Mouse (Mus musculus) stomach, embryonic 16.5 days (tissue): ENCODE data around the gene Spag5. TPM values are rescaled to one million over a fixed set of nuclear protein-coding genes. Genes with fewer than 3 reads are reported as not detected.
A peak's percentile ranks its signal among the peaks of the same experiment; 100 is the strongest.

Source experiments
- ATAC-seq: fragments of 200-750 bp; cut with Nextera tagmentation; 2 replicates; pipeline ENCODE4 v1.8.0; 2017; ENCODE audit warnings: moderate number of reproducible peaks, moderate TSS enrichment; ENCODE audit not compliant: insufficient read depth, low FRiP score
- H3K27ac ChIP-seq: fragments of 300-500 bp; sonication (generic); 2 replicates; pipeline ENCODE4 v1.5.1; 2014; ENCODE audit warnings: low read length
- H3K27me3 ChIP-seq: fragments of 300-500 bp; sonication (generic); 2 replicates; pipeline ENCODE4 v1.6.1; 2014; ENCODE audit warnings: low read length, control low read depth, mixed read lengths; ENCODE audit not compliant: control insufficient read depth, insufficient read depth
- H3K36me3 ChIP-seq: fragments of 300-500 bp; sonication (generic); 2 replicates; pipeline ENCODE4 v1.6.1; 2014; ENCODE audit warnings: low read length; ENCODE audit not compliant: control insufficient read depth, insufficient read depth
- H3K4me1 ChIP-seq: fragments of 300-500 bp; sonication (generic); 2 replicates; pipeline ENCODE4 v1.6.1; 2014; ENCODE audit warnings: low read length, control low read depth, mixed read lengths; ENCODE audit not compliant: control insufficient read depth, insufficient read depth
- H3K4me2 ChIP-seq: fragments of 300-500 bp; sonication (generic); 2 replicates; pipeline ENCODE4 v1.6.1; 2014; ENCODE audit warnings: low read depth, low read length, mixed read lengths
- H3K4me3 ChIP-seq: fragments of 300-500 bp; sonication (generic); replicated peaks from 2 replicates; pipeline ENCODE4 v1.5.1; 2014; ENCODE audit warnings: mild to moderate bottlenecking, low read length
- H3K9ac ChIP-seq: fragments of 300-500 bp; sonication (generic); 2 replicates; pipeline ENCODE4 v1.6.1; 2014; ENCODE audit warnings: low read length
- H3K9me3 ChIP-seq: fragments of 300-500 bp; sonication (generic); replicated peaks from 2 replicates; pipeline ENCODE4 v1.6.1; 2016; ENCODE audit warnings: low read length, control low read depth; ENCODE audit not compliant: control insufficient read depth
- WGBS: fragments of 180-500 bp; shearing (Covaris S2); extraction: QIAGEN DNeasy Blood & Tissue Kit; methylation state at CpG from one replicate; pipeline ENCODE4 v1.1.7; 2014; 5-methylcytosine and 5-hydroxymethylcytosine counted together
- polyA plus RNA-seq: library from polyadenylated mRNA; unstranded; fragments of >200 nt; fragmentation: Nextera tagmentation; extraction: Ambion mirVana; gene quantifications from 2 replicates; pipeline ENCODE4 v1.2.1, GENCODE M21; 2015

Gene Spag5
- polyA plus RNA-seq, 1 experiment from 2014 or later = 28.9 TPM

DNA sequence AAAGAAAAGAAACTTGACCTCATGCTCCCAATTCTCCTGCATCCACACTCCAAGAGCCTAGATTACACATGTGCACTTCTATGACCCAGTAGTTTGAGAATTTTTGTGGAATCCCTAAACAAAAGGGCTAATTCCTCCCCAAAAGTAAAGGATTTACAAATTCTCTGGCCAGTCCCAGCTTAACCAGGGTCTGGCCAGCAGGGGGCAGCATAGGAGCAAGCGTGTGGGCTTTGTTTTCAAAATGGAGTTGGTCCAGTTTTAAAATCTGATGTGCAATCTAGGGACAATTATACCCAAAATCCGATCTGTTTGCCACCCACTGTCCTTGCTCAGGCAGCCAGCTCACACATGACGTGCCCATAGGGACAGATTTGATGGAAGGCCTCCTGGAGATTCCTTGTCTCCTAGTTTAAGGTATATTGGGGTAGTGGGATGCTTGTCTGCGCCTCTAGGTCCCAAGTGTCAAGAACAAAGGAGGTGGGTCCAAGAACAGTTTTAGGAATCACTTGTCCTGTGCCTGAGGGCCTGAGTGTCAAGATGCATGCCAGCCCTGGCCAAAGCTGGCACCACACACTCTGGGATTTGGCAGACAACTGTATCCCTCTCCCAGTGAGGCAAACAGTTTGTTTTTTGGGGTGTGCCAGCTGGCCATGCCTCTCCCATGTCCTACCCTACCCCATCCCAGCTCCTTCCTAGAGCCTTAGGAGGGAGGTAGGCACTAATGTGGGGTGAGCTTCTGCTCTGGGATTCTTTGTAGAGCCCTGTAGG lies 54.3 kb downstream of the Spag5 start:
- Histone ChIP-seq H3K4me3 (no peak overlapping the region), H3K4me1 (0 out of 2 replicates have a peak, but pooled peaks cover under 1% of the 10 kb centered on the region), H3K36me3 (no peaks in the 10 kb centered on the region), H3K9ac (no peak overlapping the region), H3K9me3 (no peaks in the 10 kb centered on the region), H3K27ac (no peak overlapping the region), H3K4me2 (no peak overlapping the region), H3K27me3 (no peaks in the 10 kb centered on the region)
- ATAC-seq = no peak
- 38% methylated on average over 4 of the region's 4 CpGs for WGBS

- H3K9me3 ChIP-seq = no peaks in the 10 kb centered on the region
- H3K4me2 ChIP-seq = no peak overlapping the region
- no peak overlapping the region for H3K27ac ChIP-seq
- no peaks in the 10 kb centered on the region for H3K27me3 ChIP-seq
- no peak for ATAC-seq
- H3K36me3 ChIP-seq = no peaks in the 10 kb centered on the region
- 0 out of 2 replicates have a peak, but pooled peaks cover 3% of the 10 kb centered on the region for H3K4me1 ChIP-seq
- H3K4me3 ChIP-seq = no peak overlapping the region
- 17% methylated on average over 22 of the region's 22 CpGs for WGBS
- H3K9ac ChIP-seq = no peak overlapping the region
Measured at GRCm38 (mm10) chr11:78358330-78359007, 57.1 kb downstream of the Spag5 start.

GRCm38 (mm10) chr11:78360125-78360788 lies 58.9 kb downstream of the Spag5 start:
- Histone ChIP-seq H3K4me2 (peak overlapping the region; percentile 51), H3K27me3 (no peaks in the 10 kb centered on the region), H3K9ac (peak overlapping the region; percentile 23; the same call in 1 of the 2 replicates), H3K4me3 (peak overlapping the region; percentile 41), H3K36me3 (no peaks in the 10 kb centered on the region), H3K27ac (no peak overlapping the region), H3K4me1 (peaks cover 3% of the 10 kb centered on the region; the same call in 1 of the 2 replicates), H3K9me3 (no peaks in the 10 kb centered on the region)
- 11% methylated on average over 13 of the region's 13 CpGs for WGBS
- ATAC-seq = peak; percentile 60

DNA sequence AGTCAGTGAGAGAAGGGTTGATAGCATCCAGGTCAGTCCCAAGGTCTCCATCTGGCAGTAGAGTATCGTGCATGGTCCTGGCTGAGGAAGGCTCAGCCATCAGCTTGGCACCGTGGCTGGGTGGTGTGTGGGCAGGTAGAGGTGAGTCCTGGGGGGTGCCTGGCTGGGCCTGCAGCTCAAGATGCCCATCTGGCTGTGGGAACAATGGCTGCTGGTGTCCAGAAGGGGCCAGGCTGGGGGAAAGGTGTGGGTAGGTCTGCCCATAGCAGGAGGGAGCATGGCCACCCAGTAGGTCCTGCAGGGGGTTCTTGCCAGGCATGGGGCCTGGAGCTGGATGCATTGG lies 59.4 kb downstream of the Spag5 start:
- H3K36me3 ChIP-seq = no peaks in the 10 kb centered on the region
- H3K27ac ChIP-seq = no peak overlapping the region
- peak overlapping the region; percentile 23; the same call in 1 of the 2 replicates for H3K9ac ChIP-seq
- 45% methylated on average over 2 of the region's 2 CpGs for whole genome bisulfite sequencing
- H3K4me1 ChIP-seq = peaks cover 3% of the 10 kb centered on the region; the same call in 1 of the 2 replicates
- no peak for ATAC-seq
- H3K27me3 ChIP-seq = no peaks in the 10 kb centered on the region
- H3K4me3 ChIP-seq = no peak overlapping the region
- H3K9me3 ChIP-seq = no peaks in the 10 kb centered on the region
- no peak overlapping the region for H3K4me2 ChIP-seq

- H3K9me3 ChIP-seq = no peaks in the 10 kb centered on the region
- no peak overlapping the region for H3K9ac ChIP-seq
- ATAC-seq = no peak
- no peak overlapping the region for H3K4me2 ChIP-seq
- no peak overlapping the region for H3K27ac ChIP-seq
- no peaks in the 10 kb centered on the region for H3K36me3 ChIP-seq
- H3K27me3 ChIP-seq = no peaks in the 10 kb centered on the region
- WGBS = 77% methylated on average over 13 of the region's 13 CpGs
- H3K4me3 ChIP-seq = no peak overlapping the region
- peaks cover 3% of the 10 kb centered on the region; the same call in 1 of the 2 replicates for H3K4me1 ChIP-seq
Measured at GRCm38 (mm10) chr11:78363309-78364007, 62.1 kb downstream of the Spag5 start.

DNA sequence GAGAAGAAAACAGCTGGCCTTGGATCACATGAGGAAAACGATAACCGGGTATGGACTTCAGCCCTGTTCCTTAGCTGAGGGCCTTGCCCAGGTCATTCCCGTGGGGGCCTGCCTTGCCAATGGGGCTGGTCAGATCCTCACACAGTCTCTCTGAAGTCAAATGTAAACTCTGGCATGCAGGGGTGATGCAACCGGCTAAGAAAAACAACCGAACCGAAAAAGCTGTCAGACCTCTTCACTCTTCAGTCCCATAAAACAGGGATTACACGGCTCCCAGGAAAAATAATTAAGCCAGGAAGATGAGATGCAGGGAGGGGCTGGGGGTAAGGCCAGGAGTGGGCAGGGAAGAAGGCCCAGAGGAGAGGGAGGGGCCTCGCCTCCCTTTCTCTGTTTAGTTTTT lies 62.8 kb downstream of the Spag5 start:
- H3K27me3 ChIP-seq = no peaks in the 10 kb centered on the region
- peaks cover 3% of the 10 kb centered on the region; the same call in 1 of the 2 replicates for H3K4me1 ChIP-seq
- 22% methylated on average over 8 of the region's 8 CpGs for WGBS
- H3K4me3 ChIP-seq = no peak overlapping the region
- no peak overlapping the region for H3K27ac ChIP-seq
- no peak overlapping the region for H3K4me2 ChIP-seq
- no peaks in the 10 kb centered on the region for H3K9me3 ChIP-seq
- no peak overlapping the region for H3K9ac ChIP-seq
- H3K36me3 ChIP-seq = no peaks in the 10 kb centered on the region
- peak; percentile 38; the same call in 1 of the 2 replicates for ATAC-seq

DNA sequence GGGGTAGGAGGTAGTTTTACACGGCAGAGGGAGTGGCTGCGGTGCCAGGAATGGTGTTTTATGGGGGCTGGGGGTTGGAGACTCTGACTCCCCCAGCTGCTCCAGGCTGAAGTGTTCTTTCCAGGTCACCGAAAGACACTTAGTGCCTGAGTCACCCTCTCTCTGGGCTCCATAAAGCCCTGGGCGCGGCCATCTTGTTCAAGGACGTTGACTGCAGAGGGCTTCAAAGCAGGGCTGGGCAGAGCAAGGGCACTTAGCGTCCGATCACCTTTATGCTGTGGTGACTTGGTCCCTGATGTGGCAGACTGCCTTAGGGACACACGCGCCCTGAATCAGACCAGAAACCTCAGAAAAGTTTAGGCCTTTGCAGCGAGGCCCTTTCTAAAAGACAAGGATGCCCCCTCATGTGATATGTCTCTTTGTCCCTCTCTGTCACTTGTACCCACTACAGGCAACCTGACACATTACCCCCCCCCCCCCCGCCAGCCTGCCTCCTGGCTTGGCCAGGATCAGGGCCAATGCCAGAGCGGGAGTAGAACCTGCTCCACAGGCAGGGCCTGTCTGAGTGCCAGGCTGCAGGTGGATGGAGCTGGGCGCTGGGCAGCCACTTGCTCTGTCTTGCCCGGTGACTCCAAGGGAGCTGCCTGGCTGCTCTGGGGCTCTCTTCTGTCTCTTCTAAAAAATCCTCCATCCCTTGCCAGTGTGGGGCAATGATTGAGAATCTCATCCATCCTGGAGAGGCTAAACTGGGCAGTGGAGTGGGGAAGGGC lies 66.3 kb downstream of the Spag5 start:
- no peak overlapping the region for H3K4me3 ChIP-seq
- no peak overlapping the region for H3K4me2 ChIP-seq
- H3K9ac ChIP-seq = no peak overlapping the region
- H3K9me3 ChIP-seq = no peaks in the 10 kb centered on the region
- no peaks in the 10 kb centered on the region for H3K27me3 ChIP-seq
- no peaks in the 10 kb centered on the region; the same call in 1 of the 2 replicates for H3K4me1 ChIP-seq
- WGBS = 79% methylated on average over 15 of the region's 15 CpGs
- no peaks in the 10 kb centered on the region for H3K36me3 ChIP-seq
- H3K27ac ChIP-seq = peak overlapping the region; percentile 59; the same call in 1 of the 2 replicates
- 0 out of 2 replicates have a peak, but pooled peaks have one; percentile 11 for ATAC-seq

DNA sequence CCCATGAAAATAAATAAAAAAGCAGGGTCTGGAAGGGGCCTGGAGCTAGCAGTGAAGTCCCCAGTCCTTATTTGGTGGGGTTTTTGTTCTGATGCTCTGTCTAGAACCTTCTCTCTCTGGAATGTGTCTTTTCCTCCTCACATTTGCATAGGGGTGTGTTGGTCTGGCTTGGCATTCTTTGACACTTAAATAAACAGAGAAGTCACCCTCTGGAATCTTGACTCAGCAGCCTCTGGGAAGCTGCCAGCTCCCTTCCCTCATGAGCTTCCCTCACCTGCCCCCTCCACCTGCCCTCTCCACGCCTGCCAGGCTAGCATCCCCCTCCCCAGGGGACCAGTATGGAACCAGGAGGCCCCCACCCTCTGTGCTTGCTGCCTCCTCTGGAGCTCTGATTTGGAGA lies 69.1 kb downstream of the Spag5 start:
- Histone ChIP-seq H3K27me3 (no peaks in the 10 kb centered on the region), H3K9me3 (no peaks in the 10 kb centered on the region), H3K9ac (no peak overlapping the region), H3K36me3 (no peaks in the 10 kb centered on the region), H3K27ac (peak overlapping the region; percentile 9; the same call in 1 of the 2 replicates), H3K4me2 (no peak overlapping the region), H3K4me1 (no peaks in the 10 kb centered on the region; the same call in 1 of the 2 replicates), H3K4me3 (no peak overlapping the region)
- WGBS = 27% methylated on average over 1 of the region's 1 CpGs
- ATAC-seq = 0 out of 2 replicates have a peak, but pooled peaks have one; percentile 31
